Mouse (Mus musculus) heart, embryonic 14.5 days (tissue): ENCODE measurements around the gene Olfr1320. TPM values are rescaled to one million over a fixed set of nuclear protein-coding genes. Genes with fewer than 3 reads are reported as not detected.
"Not testable (repeated sequence)": the region's sequence is repeated elsewhere in the genome, so short reads cannot be mapped to it uniquely, and the experiment has no call there.

Experiments used
- ATAC-seq: fragments of 200-750 bp; cut with Nextera tagmentation; 2 replicates; pipeline ENCODE4 v1.8.0; 2017; ENCODE audit warnings: low read depth, moderate TSS enrichment; ENCODE audit not compliant: insufficient number of reproducible peaks, insufficient read depth, low FRiP score
- H3K27ac ChIP-seq, 2 experiments: fragments of 200-500 bp in 1 of 2; fragments of 300-500 bp in 1 of 2; sonication (generic) in 1 of 2; replicated peaks in 1 of 2; 2 replicates each; pipeline ENCODE4 v1.5.1; 2012 to 2014; ENCODE audit warnings: low read depth in 2 of 2, low read length in 2 of 2, control low read depth in 1 of 2, mild to moderate bottlenecking in 1 of 2, mixed read lengths in 1 of 2; ENCODE audit not compliant: control insufficient read depth in 1 of 2, insufficient read depth in 1 of 2
- H3K27me3 ChIP-seq: fragments of 300-500 bp; sonication (generic); 2 replicates; pipeline ENCODE4 v1.6.1; 2014; ENCODE audit warnings: mild to moderate bottlenecking, low read length, control low read depth; ENCODE audit not compliant: control insufficient read depth, insufficient read depth
- H3K36me3 ChIP-seq: fragments of 300-500 bp; sonication (generic); 2 replicates; pipeline ENCODE4 v1.6.1; 2014; ENCODE audit warnings: mild to moderate bottlenecking, control low read depth, low read length, mixed read lengths; ENCODE audit not compliant: control insufficient read depth, insufficient read depth
- H3K4me1 ChIP-seq, 2 experiments: fragments of 200-500 bp in 1 of 2; fragments of 300-500 bp in 1 of 2; sonication (generic) in 1 of 2; 2 replicates each; pipeline ENCODE4 v1.6.1; 2012 to 2014; ENCODE audit warnings: low read length in 2 of 2, control low read depth in 1 of 2, mixed read lengths in 1 of 2; ENCODE audit not compliant: control insufficient read depth in 2 of 2, insufficient read depth in 2 of 2
- H3K4me2 ChIP-seq: fragments of 300-500 bp; sonication (generic); 2 replicates; pipeline ENCODE4 v1.6.1; 2014; ENCODE audit warnings: mild to moderate bottlenecking, low read length
- H3K4me3 ChIP-seq, 2 experiments: fragments of 200-500 bp in 1 of 2; fragments of 300-500 bp in 1 of 2; sonication (generic) in 1 of 2; 2 replicates each; pipeline ENCODE4 v1.5.1; 2012 to 2014; ENCODE audit warnings: low read length in 2 of 2, mild to moderate bottlenecking in 2 of 2, control low read depth in 1 of 2, low read depth in 1 of 2, moderate library complexity in 1 of 2; ENCODE audit not compliant: control insufficient read depth in 1 of 2, insufficient read depth in 1 of 2
- H3K9ac ChIP-seq: fragments of 300-500 bp; sonication (generic); 2 replicates; pipeline ENCODE4 v1.6.1; 2014; ENCODE audit warnings: mild to moderate bottlenecking, low read length
- H3K9me3 ChIP-seq: fragments of 300-500 bp; sonication (generic); 2 replicates; pipeline ENCODE4 v1.6.1; 2016; ENCODE audit warnings: low read length, control low read depth; ENCODE audit not compliant: control insufficient read depth
- WGBS: fragments of 180-500 bp; shearing (Covaris S2); extraction: QIAGEN DNeasy Blood & Tissue Kit; methylation state at CpG from one replicate; pipeline ENCODE4 v1.1.7; 2014; 5-methylcytosine and 5-hydroxymethylcytosine counted together
- polyA plus RNA-seq: library from polyadenylated mRNA; unstranded; fragments of >200 nt; fragmentation: Nextera tagmentation; extraction: Ambion mirVana; gene quantifications from 2 replicates; pipeline ENCODE4 v1.2.1, GENCODE M21; 2014

The Olfr1320 gene
- not detected in 2 replicates for polyA plus RNA-seq

GRCm38 (mm10) chrX:49672033-49672432 lies at the start of gene Olfr1320:
Olfr1320 (plus strand) TSS chrX:49672333.
- H3K36me3 ChIP-seq = no peaks in the 10 kb centered on the region
- WGBS = 61% methylated on average over 1 of the region's 1 CpGs

GRCm38 (mm10) chrX:49627566-49627965 lies 44.6 kb upstream of the Olfr1320 start:
- Histone ChIP-seq H3K36me3 (no peaks in the 10 kb centered on the region), H3K27me3 (no peaks in the 10 kb centered on the region), H3K27ac (no peak overlapping the region), H3K4me1 (no peaks in the 10 kb centered on the region), H3K9ac (no peak overlapping the region), H3K9me3 (no peaks in the 10 kb centered on the region), H3K4me2 (no peak overlapping the region), H3K4me3 (no peak overlapping the region)
- no peak for ATAC-seq

More at GRCm38 (mm10) chrX:49672033-49672432, at the start of gene Olfr1320:
- Histone ChIP-seq H3K9me3 (no peaks in the 10 kb centered on the region), H3K4me3 (no peak within 1 kb of the TSS), H3K4me2 (no peak within 1 kb of the TSS), H3K9ac (no peak within 1 kb of the TSS), H3K27me3 (no peaks in the 10 kb centered on the region), H3K4me1 (no peaks in the 10 kb centered on the region), H3K27ac (no peak within 1 kb of the TSS)
- ATAC-seq = no peak

- 51% methylated on average over 2 of the region's 2 CpGs for WGBS
- Histone ChIP-seq H3K27ac (no peak overlapping the region), H3K9ac (no peak overlapping the region), H3K4me2 (no peak overlapping the region), H3K36me3 (no peaks in the 10 kb centered on the region), H3K4me3 (no peak overlapping the region), H3K4me1 (no peaks in the 10 kb centered on the region), H3K9me3 (no peaks in the 10 kb centered on the region), H3K27me3 (no peaks in the 10 kb centered on the region)
- ATAC-seq = no peak
These were observed 40.9 kb upstream of the Olfr1320 start for GRCm38 (mm10) chrX:49631195-49631594.

GRCm38 (mm10) chrX:49660781-49661180 lies 11.4 kb upstream of the Olfr1320 start:
- not testable (repeated sequence) for H3K4me2 ChIP-seq, H3K4me3 ChIP-seq, H3K27ac ChIP-seq, H3K4me1 ChIP-seq, H3K9me3 ChIP-seq, H3K27me3 ChIP-seq, ATAC-seq, H3K36me3 ChIP-seq, H3K9ac ChIP-seq
- 86% methylated on average over 27 of the region's 29 CpGs for WGBS

Other genes with a start within 250 kb of the Olfr1320 start
- 1.1 and 1.8 TPM in 2 replicates for gene Arhgap36, start 208.4 kb upstream of the Olfr1320 start, polyA plus RNA-seq
- not detected in 2 replicates for gene Olfr1321, start 62.7 kb downstream of the Olfr1320 start, polyA plus RNA-seq
- gene Igsf1, start 125.4 kb downstream of the Olfr1320 start, polyA plus RNA-seq = 3.2 and 4.3 TPM in 2 replicates
- not detected in 2 replicates for gene Olfr1322, start 219.2 kb downstream of the Olfr1320 start, polyA plus RNA-seq